Mouse (Mus musculus): ENCODE measurements around the gene Ralgapa2.
A peak's percentile ranks its signal among the peaks of the same experiment; 100 is the strongest.

The Ralgapa2 gene

DNA sequence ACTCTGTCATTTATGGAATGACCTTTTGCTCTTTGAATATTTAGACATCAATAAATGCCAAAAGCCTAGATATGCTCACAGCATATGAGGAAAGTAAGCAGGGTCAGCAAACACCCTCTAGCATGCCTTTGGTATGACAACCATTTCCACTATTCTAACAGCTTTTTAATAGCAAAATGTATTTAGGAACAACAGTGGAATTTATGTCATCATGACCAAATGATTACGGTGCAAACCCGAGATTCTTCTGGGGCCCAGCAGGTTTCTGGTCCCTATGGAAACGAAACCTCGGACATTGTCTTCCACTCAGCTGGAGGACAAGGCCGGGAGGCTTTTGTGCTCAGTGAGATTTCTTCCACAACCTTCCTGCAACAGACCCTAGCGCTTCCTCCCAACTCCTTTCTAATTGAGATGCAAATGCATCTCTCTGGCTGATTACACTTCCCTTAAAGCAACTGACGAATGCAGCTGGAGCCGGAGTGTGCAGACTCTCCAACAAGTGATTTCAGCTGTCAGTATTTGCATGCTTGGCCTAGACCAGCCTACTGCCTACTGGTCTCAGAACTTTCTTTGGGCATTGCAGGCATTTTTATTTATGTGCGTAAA lies 209.9 kb downstream of the Ralgapa2 start:
- no peak for DNase-seq (ENCODE audit: low spot score in 2 of 2)

DNA sequence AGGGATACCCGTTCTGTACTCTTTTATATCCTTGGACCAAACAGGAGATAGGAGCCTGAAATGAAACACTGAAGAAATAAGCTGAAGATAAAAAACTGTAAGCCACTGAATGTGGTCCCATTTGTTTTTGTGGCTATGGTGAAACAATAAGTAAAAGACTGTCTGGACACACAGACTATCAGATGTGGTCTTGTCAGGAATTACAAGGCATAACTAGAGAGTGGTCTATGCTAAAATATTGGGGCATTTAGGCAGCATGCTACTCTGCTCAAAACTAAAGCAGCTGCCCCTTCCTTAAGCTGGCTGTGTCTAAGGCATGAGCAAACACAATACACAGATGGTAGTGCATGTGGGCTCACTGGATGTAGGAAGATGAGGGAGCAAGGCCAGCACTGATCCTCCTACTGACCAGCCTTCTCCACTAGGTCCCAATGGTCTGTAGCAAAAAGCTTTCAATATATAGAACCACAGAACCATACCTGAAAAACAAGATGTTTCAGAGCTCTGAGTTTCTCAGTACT lies 211.6 kb downstream of the Ralgapa2 start:
- no peak for DNase-seq (ENCODE audit: low spot score in 2 of 2)

DNA sequence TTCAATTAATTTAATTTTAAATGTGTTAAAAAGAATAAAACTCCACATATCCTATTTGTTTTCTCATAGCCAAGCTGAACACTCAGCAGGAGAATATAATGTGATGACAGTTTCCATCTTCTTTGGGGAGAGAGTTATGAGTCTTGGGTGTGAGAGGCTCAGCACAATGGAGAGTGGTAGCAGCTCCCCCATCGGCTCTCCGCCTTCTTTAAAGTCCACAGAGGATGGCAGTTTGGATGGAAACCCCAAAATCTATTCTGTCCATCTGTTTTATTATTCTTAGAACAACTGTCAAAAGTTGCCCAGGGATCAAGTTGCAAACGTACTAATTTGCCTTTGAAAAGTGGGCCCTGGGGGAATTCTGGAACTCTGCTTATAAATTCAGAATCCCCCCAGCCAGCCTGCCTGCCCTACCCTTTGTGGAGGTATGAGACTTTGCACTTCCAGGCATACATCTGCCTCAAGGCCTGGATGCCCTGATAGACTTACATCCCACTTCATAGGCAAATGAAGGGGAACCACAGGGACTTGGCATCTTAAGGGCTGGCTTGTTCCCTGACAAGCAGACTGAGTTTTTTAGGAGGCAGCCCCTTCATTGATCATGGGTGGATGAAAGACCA lies 212.2 kb downstream of the Ralgapa2 start:
- DNase-seq (ENCODE audit: low spot score in 2 of 2), result no peak

GRCm38 (mm10) chr2:146293538-146293937 lies 218.6 kb downstream of the Ralgapa2 start:
- no peak for DNase-seq (ENCODE audit: low spot score in 2 of 2)

GRCm38 (mm10) chr2:146290871-146291637 lies 221.1 kb downstream of the Ralgapa2 start:
- peak; percentile 60 to 68 for DNase-seq (ENCODE audit: low spot score in 2 of 2)

- DNase-seq (ENCODE audit: low spot score in 2 of 2), result no peak
Observed at GRCm38 (mm10) chr2:146290366-146290765, 221.8 kb downstream of the Ralgapa2 start.

- no peak for DNase-seq (ENCODE audit: low spot score in 2 of 2)
Observed at GRCm38 (mm10) chr2:146289394-146289793, 222.8 kb downstream of the Ralgapa2 start.

GRCm38 (mm10) chr2:146288326-146288725 lies 223.8 kb downstream of the Ralgapa2 start:
- no peak for DNase-seq (ENCODE audit: low spot score in 2 of 2)

DNA sequence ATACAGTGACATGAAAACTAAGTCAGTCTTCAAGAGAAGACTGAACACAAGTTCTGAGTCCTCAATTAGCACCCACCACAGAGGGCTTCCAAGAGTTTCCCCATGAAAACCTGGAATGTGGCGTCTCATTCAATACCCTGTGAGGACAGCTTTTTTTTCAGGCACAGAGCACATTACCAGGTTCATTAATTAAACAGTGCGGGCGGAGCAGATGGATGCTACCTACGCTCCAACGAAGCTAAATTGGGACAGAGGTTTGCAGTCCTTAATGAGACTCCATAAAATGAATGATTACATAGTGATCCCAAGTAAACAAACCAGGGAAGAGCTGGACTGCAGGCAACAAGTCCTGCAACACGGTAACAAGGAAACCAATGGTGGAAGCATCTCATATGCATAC lies 224.6 kb downstream of the Ralgapa2 start:
- no peak for DNase-seq (ENCODE audit: low spot score in 2 of 2)

DNA sequence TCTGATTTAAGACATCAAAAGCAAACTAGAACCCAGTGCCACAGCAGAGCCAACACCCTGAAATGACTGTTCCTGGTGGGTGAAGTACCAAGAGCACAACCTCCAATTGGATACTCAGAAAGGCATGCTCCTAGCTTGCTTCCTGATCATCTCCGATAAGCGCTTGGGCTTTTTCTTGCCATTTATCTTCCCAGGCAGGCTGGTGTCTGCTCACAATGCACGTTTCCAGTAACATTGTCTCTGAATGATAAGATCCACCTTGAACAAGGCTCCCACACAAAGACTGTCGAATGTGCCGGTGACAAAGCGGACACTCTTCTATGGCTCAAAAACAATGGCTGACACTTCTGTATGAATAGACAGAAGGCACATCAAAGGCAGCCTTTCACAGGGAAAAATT lies 230.8 kb downstream of the Ralgapa2 start:
- no peak for DNase-seq (ENCODE audit: low spot score in 2 of 2)

DNA sequence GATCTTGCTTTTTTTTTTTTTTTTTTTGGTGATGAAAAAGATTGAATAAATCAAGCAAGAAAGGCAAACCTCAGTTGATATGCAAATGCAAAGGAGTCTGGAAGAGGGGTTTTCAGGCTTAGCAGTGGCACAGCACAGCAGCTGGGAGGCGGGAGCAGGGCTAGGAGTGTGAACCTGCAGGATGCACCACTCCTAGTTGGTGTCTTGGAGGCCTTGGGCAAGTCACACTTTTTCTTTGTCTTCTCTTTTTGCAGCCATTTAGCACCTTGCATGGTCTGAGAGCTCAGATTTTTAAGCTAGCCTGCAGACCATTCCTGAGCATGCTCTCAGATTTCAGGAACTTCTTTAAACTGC lies 231.2 kb downstream of the Ralgapa2 start:
- DNase-seq (ENCODE audit: low spot score in 2 of 2), result no peak

DNA sequence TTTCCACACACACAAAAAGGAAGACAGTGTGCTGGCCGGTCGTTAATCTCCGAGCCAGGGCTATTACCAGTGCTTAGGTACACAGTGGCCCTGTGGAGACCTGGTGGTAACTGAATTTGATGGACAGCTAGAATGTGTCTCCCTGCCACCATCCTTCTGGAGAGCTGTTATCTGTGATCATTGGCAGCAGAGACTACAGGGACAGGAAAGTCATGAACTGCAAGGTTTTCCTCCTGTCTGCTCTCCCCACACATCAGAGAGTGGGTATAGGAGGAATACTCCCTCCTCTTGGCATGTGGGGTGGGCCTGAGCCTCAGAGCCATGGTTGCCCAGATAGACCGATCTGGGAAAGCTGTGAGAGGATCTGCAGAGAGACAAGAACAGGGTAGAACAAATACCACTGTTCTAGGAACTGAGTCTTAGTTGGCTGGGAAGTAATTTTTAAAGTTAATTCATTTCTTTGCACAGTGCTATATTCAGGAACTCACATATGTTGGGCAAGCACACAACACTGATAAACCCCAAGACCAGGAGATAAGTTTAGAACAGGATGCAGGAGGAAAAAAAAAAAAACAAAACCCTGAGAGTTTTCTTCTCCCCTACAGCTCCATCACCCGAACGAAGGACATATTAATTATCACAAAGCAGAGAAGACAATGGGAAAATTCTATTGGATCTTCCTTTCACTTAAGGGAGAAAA lies 231.8 kb downstream of the Ralgapa2 start:
- DNase-seq (ENCODE audit: low spot score in 2 of 2), result no peak

DNA sequence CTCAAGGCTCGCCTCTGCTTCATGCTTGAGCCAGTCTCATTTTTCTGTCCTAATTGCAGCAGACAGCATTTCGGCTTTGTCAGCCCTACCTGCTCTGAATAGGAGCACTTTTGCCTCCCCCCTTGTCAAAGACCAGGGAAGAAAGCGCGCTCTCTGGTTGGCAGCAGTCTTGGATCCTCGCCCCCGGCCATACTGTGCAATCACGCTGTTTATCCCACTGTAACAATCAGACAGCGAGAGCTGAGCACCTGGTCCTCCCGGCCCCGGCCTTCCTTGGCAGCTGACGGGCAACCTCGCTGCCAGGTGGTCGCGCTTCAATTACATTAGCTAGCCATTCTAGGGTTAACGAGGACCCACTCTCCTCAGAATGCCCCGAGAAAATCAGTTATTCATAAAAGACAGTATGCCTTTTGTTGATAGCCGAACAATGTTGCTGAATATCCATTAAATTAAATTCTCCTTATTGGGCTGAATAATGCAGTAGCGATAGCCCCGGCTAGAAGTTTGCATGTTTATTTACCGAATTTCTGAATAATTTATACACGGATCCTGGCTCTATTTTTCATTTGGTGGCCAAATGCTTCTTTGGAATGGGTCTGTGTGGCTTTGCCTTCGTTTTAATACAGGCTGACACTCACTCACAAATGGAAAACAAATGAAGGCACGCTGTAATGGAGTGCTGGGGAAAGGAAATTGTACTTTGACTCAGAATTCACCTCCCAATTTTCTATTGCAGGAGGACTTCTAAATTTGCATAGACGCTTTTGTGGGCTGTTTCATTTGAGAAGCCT lies 232.5 kb downstream of the Ralgapa2 start:
- no peak for DNase-seq (ENCODE audit: low spot score in 2 of 2)

GRCm38 (mm10) chr2:146278381-146278780 lies 233.8 kb downstream of the Ralgapa2 start:
- no peak for DNase-seq (ENCODE audit: low spot score in 2 of 2)

GRCm38 (mm10) chr2:146266539-146266938 lies 245.6 kb downstream of the Ralgapa2 start:
- DNase-seq (ENCODE audit: low spot score in 2 of 2), result no peak

DNA sequence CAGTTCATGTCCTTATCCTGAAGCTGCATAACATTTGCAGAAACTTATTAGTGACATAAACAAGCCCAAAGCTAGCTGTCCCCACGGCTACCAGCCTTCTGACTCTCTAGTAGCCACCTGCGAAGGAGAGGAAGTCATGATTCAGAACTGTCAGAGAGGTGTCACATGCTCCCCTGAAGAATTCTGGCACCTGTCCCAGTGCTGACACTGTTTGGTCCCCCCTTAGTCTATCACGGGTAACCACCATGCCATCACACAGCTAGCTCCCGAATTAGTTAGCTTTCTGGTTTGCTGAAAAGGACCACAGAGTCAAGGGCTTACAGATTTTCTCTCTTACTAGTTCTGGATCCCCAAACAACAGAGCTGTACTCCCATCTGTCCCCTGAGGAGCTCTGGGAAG lies 247.1 kb downstream of the Ralgapa2 start:
- DNase-seq (ENCODE audit: low spot score in 2 of 2), result no peak

- no peak for DNase-seq (ENCODE audit: low spot score in 2 of 2)
Observed at GRCm38 (mm10) chr2:146262966-146263365, 249.2 kb downstream of the Ralgapa2 start.

DNA sequence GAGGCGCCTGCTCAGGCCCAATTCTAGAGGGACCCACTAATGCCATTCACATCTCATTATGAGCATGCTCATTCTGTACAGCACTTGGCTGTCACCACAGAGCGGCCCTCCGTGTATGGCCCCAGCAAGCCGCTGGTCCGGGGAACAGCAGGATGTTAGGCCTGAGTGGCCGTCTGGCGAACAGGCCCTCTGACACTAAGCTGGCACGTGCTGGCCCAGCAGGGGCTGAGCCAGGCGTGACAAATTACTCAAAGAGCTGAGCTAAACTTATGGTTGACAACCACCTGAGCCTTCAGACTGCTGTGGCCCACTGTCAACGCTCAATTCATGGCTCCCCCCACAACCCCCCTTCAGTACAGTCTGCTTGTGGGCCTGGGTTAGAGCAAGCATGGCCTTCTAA lies 249.9 kb downstream of the Ralgapa2 start:
- peak in 1 of 2 experiments; percentile 17 for DNase-seq (ENCODE audit: low spot score in 2 of 2)

DNA sequence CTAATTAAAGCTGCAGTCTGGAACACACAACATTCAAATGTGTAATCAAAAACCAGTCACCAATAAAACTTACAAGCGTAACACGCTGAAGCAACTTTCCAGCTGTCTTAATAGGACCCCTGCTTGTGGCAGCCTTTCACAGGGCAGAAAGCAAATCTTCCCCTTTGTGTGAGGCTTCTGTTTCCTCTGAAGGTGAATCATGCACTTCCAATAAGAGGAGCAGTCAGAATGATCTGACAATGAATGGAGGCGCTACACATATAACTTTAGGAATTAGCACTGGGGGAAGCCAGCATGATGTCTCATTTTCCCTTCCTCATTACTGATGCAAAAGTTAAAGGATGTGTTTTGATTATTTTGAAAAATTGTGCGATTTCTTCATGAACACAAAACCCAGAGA lies 251.0 kb downstream of the Ralgapa2 start:
- DNase-seq (ENCODE audit: low spot score in 2 of 2), result no peak

- no peak for DNase-seq (ENCODE audit: low spot score in 2 of 2)
Observed at GRCm38 (mm10) chr2:146259787-146260560, 252.2 kb downstream of the Ralgapa2 start.

Data from frontal cortex, postnatal 14 days (tissue).